Mouse (Mus musculus): ENCODE results near the gene Pelo. TPM values are rescaled to one million over a fixed set of nuclear protein-coding genes. Genes with fewer than 3 reads are reported as not detected.

Pelo gene
- total RNA-seq, 2 experiments from 2014 or later: 19.8 to 22.5 TPM

DNA sequence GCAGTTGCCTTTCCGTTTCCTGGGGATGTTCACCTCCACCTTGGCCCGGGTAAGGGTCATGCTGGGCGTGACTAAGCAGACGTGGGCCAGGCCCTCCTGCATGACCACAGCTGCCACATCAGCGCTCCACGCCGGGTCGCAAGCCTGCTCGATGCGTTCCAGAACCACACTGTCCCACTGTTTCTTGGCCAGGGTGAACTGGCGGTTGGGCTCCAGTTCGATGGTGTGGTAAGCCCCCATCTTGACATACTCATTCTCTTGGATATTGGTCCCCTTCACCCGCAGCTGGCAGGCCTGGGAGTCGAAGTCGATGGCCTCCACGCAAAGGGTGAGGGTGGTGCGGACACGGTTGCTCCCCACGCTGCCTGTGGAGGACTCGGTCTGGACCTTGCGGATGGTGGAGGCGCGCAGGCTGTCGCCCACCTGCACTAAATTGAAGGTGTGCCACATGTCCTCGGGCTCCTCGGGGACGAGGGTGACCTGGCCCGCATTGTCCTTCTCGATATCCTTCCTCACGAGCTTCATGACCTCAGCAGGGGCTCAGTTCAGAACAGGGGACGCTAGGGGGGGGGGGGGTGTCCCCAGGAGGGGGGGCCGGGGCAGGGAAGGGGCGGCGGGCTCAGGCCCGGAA, 476 bp downstream of the Pelo start:
- peak; percentile 14 to 19 for DNase-seq (ENCODE audit: low spot score in 2 of 2)
- no peak for TF ChIP-seq CTCF (conservative IDR thresholded peaks at IDR 0.05)
- peak overlapping the region; percentile 81 for H3K27ac ChIP-seq
- H3K4me3 ChIP-seq: peak overlapping the region; percentile 79

- no peak for DNase-seq (ENCODE audit: low spot score in 2 of 2)
- no peak for TF ChIP-seq CTCF (conservative IDR thresholded peaks at IDR 0.05)
- Histone ChIP-seq H3K27ac (peak overlapping the region; percentile 81; the same call in 1 of the 2 replicates), H3K4me3 (peak overlapping the region; percentile 79)
These were observed 979 bp downstream of the Pelo start for GRCm38 (mm10) chr13:115089020-115089394.

GRCm38 (mm10) chr13:115085974-115086373, 4.0 kb downstream of the Pelo start:
- no peak overlapping the region for H3K4me3 ChIP-seq
- no peak for TF ChIP-seq CTCF (conservative IDR thresholded peaks at IDR 0.05)
- H3K27ac ChIP-seq: no peak overlapping the region
- DNase-seq (ENCODE audit: low spot score in 2 of 2): no peak

GRCm38 (mm10) chr13:115082339-115082738, 7.6 kb downstream of the Pelo start:
- H3K27ac ChIP-seq: no peak overlapping the region
- DNase-seq (ENCODE audit: low spot score in 2 of 2): no peak
- no peak for TF ChIP-seq CTCF (conservative IDR thresholded peaks at IDR 0.05)
- H3K4me3 ChIP-seq: no peak overlapping the region

DNA sequence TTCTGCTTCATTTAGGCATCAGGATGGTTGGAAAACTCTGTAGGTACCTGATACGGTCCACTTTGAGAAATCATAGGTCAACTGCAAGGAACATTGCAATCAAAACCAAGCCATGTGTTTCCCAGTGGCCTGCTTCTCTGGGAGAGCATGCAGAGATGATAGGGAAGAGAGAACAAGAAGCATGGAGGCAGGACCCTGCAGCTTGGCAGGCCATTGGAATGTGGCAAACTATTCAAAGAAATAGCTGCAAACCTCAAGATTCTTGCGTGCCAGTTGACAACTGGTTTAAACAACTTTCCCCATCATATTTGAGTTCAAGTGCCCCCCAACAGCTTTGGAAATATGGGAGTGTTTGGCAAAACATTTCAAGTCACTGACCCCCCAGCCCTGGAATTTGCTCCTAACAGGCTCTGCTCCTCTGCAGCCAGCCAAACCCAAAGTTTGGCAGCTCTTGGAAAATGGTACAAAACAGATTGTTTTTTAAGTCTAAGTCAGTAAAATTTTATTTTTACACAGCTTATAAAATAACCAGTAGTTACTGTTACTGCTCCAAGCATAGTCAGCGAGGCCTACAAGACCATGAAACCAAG, 9.9 kb downstream of the Pelo start:
- TF ChIP-seq CTCF (conservative IDR thresholded peaks at IDR 0.05): no peak
- Histone ChIP-seq H3K27ac (no peak overlapping the region), H3K4me3 (no peak overlapping the region)
- DNase-seq (ENCODE audit: low spot score in 2 of 2): no peak

GRCm38 (mm10) chr13:115078997-115079685, 10.8 kb downstream of the Pelo start:
- H3K4me3 ChIP-seq: no peak overlapping the region
- no peak for TF ChIP-seq CTCF (conservative IDR thresholded peaks at IDR 0.05)
- no peak for DNase-seq (ENCODE audit: low spot score in 2 of 2)

DNA sequence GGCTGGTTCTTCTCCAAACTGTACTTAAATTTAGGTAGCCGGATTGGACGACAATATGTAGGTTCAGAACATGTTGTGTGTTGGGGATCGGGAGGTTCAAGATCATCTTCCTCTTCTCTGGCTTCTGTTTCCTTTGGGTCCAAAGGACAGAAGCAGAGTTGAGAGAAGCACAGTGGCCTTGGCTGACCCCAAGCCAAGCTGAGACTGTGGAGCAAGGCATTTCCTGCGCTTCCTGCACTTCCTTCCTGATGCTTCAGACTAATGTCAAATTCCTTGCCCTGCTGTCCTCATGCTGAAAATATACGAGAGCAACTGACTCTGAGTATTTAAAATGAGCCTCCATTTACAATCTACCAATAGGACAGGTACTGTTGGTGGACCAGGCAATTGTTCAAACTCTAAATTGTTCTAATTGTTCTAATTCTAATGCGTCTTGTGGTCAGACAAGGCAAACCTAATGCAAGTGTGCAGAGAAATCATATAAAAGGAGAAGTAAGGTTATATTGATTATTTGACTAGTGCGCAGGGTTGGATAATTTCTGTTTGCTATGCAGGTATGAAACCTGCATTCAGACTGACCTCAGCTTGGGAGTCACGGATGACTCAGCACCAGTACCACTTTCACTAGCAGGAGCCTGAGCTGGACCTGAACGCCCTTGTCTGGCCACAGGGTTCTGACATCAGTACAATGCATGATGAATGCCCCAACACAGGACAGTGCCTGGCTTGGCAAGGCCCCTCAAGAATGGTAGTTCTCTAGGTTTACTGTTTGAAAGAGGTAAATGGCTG, 12.4 kb downstream of the Pelo start:
- Histone ChIP-seq H3K27ac (no peak overlapping the region), H3K4me3 (no peak overlapping the region)
- no peak for TF ChIP-seq CTCF (conservative IDR thresholded peaks at IDR 0.05)
- DNase-seq (ENCODE audit: low spot score in 2 of 2): no peak

More at GRCm38 (mm10) chr13:115078997-115079685, 10.8 kb downstream of the Pelo start:
- no peak overlapping the region for H3K27ac ChIP-seq

GRCm38 (mm10) chr13:115072386-115072785, 17.6 kb downstream of the Pelo start:
- no peak for TF ChIP-seq CTCF (conservative IDR thresholded peaks at IDR 0.05)
- Histone ChIP-seq H3K4me3 (no peak overlapping the region), H3K27ac (no peak overlapping the region)
- DNase-seq (ENCODE audit: low spot score in 2 of 2): no peak

DNA sequence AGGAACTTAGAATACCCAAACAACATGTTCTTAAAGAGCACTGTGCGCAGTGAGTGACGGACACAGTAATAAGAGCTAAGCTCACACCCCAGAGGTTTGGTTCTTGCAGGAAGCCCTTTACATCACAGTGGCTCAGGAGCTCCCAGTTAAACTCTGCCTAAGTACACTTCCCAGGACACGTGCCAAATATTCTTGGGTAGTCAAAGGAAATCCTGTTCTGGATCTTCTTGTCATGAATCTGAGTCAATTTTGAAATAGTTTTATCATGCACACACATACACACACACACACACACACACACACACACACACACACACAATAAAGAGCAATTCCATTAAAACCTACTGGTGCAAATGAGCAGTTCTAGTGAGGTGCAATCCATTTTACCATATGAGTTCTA, 18.6 kb downstream of the Pelo start:
- TF ChIP-seq CTCF (conservative IDR thresholded peaks at IDR 0.05): no peak
- H3K27ac ChIP-seq: no peak overlapping the region
- DNase-seq (ENCODE audit: low spot score in 2 of 2): no peak
- no peak overlapping the region for H3K4me3 ChIP-seq

GRCm38 (mm10) chr13:115067968-115068330, 22.0 kb downstream of the Pelo start:
- TF ChIP-seq CTCF (conservative IDR thresholded peaks at IDR 0.05): no peak
- H3K27ac ChIP-seq: no peak overlapping the region
- DNase-seq (ENCODE audit: low spot score in 2 of 2): no peak
- H3K4me3 ChIP-seq: no peak overlapping the region

DNA sequence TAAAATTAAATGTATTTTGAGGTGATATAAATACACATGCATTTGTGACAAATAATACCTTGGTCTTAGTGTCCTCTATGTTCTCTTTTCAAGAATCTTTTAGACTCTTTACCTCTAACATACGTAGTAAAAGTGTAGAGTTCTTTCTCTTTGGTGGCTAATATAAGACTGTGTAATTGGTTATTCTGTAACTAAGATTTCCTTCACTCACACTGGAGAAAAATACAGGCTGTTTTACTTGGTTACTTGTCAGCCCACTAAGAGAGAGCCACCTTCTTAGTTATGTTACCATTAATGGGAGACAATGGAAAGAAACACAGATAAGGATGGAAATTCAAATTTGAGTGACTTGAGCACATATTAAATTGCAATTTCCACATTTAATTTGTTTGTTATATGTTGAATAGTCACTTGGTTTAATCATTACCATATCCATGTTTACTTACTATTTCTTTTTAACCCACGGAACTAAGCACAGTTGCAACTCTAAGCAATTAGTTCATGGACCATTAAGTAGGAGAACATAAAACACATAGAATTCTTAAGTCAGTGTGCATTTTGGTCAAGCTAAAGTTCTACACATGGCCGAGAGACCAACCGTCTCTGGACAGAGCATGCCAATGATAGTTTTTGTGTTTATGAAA, 22.5 kb downstream of the Pelo start:
- no peak for TF ChIP-seq CTCF (conservative IDR thresholded peaks at IDR 0.05)
- no peak for DNase-seq (ENCODE audit: low spot score in 2 of 2)
- no peak overlapping the region for H3K4me3 ChIP-seq
- H3K27ac ChIP-seq: no peak overlapping the region

GRCm38 (mm10) chr13:115057555-115057954, 32.4 kb downstream of the Pelo start:
- Histone ChIP-seq H3K27ac (no peak overlapping the region), H3K4me3 (no peak overlapping the region)
- no peak for DNase-seq (ENCODE audit: low spot score in 2 of 2)
- no peak for TF ChIP-seq CTCF (conservative IDR thresholded peaks at IDR 0.05)
